Mouse (Mus musculus) limb, embryonic 14.5 days (tissue): Measurements from ENCODE around the gene Nbeal2. TPM values are rescaled to one million over a fixed set of nuclear protein-coding genes. Genes with fewer than 3 reads are reported as not detected.

Source experiments
- ATAC-seq: fragments of 200-750 bp; cut with Nextera tagmentation; 2 replicates; pipeline ENCODE4 v1.8.0; 2017; ENCODE audit warnings: low read depth, moderate number of reproducible peaks, moderate TSS enrichment; ENCODE audit not compliant: low FRiP score
- DNase-seq: peaks from one replicate; pipeline ENCODE4 v3.0.0-alpha.2; 2015; ENCODE audit warnings: low spot score
- H3K27ac ChIP-seq: fragments of 300-500 bp; sonication (generic); replicated peaks from 2 replicates; pipeline ENCODE4 v1.5.1; 2014; ENCODE audit warnings: low read depth, mild to moderate bottlenecking, low read length, moderate library complexity, mixed read lengths
- H3K27me3 ChIP-seq: fragments of 300-500 bp; sonication (generic); 2 replicates; pipeline ENCODE4 v1.6.1; 2014; ENCODE audit warnings: low read length, mixed read lengths; ENCODE audit not compliant: control insufficient read depth, insufficient read depth
- H3K36me3 ChIP-seq: fragments of 300-500 bp; sonication (generic); 2 replicates; pipeline ENCODE4 v1.6.1; 2014; ENCODE audit warnings: mild to moderate bottlenecking, low read length, moderate library complexity, mixed read lengths; ENCODE audit not compliant: control insufficient read depth, insufficient read depth
- H3K4me1 ChIP-seq: fragments of 300-500 bp; sonication (generic); 2 replicates; pipeline ENCODE4 v1.6.1; 2014; ENCODE audit warnings: antibody characterized with exemption, low read length, mixed read lengths; ENCODE audit not compliant: control insufficient read depth, insufficient read depth
- H3K4me2 ChIP-seq: fragments of 300-500 bp; sonication (generic); replicated peaks from 2 replicates; pipeline ENCODE4 v1.6.1; 2014; ENCODE audit warnings: low read depth, mild to moderate bottlenecking, low read length, moderate library complexity; ENCODE audit not compliant: severe bottlenecking
- H3K4me3 ChIP-seq: fragments of 300-500 bp; sonication (generic); replicated peaks from 2 replicates; pipeline ENCODE4 v1.5.1; 2014; ENCODE audit warnings: low read length
- H3K9ac ChIP-seq: fragments of 300-500 bp; sonication (generic); 2 replicates; pipeline ENCODE4 v1.6.1; 2014; ENCODE audit warnings: mild to moderate bottlenecking, low read depth, low read length, moderate library complexity; ENCODE audit not compliant: severe bottlenecking
- H3K9me3 ChIP-seq: fragments of 300-500 bp; sonication (generic); 2 replicates; pipeline ENCODE4 v1.6.1; 2016; ENCODE audit warnings: low read length; ENCODE audit not compliant: control insufficient read depth
- POLR2A ChIP-seq: fragments of 200-500 bp; IDR thresholded peaks from 2 replicates; pipeline ENCODE4 v1.8.0; 2012; ENCODE audit warnings: inconsistent platforms, mild to moderate bottlenecking, moderate library complexity, borderline replicate concordance; ENCODE audit not compliant: insufficient read depth, insufficient read length; ENCODE audit errors: extremely low read depth
- WGBS: fragments of 180-500 bp; shearing (Covaris S2); extraction: QIAGEN DNeasy Blood & Tissue Kit; methylation state at CpG from one replicate; pipeline ENCODE4 v1.1.7; 2014; 5-methylcytosine and 5-hydroxymethylcytosine counted together
- microRNA-seq: library from miRNA; unstranded; fragments of <30 nt; microRNA quantifications from one replicate; pipeline ENCODE4, GENCODE M21; 2016
- polyA plus RNA-seq, 2 experiments: library from polyadenylated mRNA; depleted of rRNA in 1 of 2; stranded (reverse) in 1 of 2; unstranded in 1 of 2; fragments of >200 nt; fragmentation: Nextera tagmentation in 1 of 2; extraction: Ambion mirVana in 1 of 2; gene quantifications; 2 replicates each; pipeline versions ENCODE4 v1.2.1 to v1.2.3; 2012 to 2014

Nbeal2 gene
- polyA plus RNA-seq, 2 experiments = 3.3 to 8.4 TPM

DNA sequence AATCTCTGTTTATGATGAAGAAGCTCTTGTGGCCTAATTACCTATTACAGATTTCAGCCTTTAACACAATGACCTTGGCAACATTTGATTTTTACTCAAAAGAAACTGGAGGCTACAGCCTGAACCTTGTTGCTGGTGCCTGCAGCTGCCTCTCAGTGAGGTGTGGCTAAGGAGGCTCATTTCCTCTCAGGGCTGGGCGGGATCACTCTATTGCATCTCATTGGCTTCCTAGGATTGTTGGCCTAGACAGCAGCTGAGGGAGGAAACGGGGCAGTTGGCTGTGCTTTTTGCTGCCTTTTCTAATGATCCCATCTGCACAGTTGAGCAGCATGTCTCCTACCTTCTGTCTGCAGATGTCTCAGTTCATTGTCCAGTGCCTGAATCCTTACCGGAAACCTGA, 36.9 kb downstream of the Nbeal2 start:
- no peak for TF ChIP-seq POLR2A
- H3K4me2 ChIP-seq = no peak overlapping the region
- no peak overlapping the region for H3K27ac ChIP-seq
- peaks cover 85% of the 10 kb centered on the region for H3K36me3 ChIP-seq
- DNase-seq = no peak
- no peak overlapping the region for H3K4me3 ChIP-seq
- H3K4me1 ChIP-seq = no peaks in the 10 kb centered on the region
- ATAC-seq = no peak
- no peaks in the 10 kb centered on the region for H3K9me3 ChIP-seq
- no peaks in the 10 kb centered on the region for H3K27me3 ChIP-seq
- H3K9ac ChIP-seq = no peak overlapping the region
- 76% methylated on average over 3 of the region's 3 CpGs for whole genome bisulfite sequencing

DNA sequence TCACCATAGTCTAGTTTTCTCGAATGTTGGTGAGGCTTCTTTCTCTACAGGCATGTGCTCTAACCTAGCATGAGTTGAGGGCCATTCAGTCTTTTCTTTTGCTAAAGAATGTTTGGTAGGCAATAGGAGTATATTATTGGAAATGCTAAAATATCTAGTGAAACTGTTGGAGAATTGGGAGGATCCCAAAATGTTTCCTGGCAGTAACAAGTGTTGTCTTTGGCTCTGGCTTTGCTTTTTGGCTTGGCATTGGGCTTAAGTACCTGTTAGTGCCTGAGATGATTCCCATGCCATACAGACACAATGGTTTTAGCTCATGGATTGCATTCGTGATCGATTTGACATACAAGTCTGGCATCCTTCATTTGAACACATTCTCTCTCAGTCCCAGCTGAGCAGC, 42.5 kb downstream of the Nbeal2 start:
- Histone ChIP-seq H3K9me3 (no peaks in the 10 kb centered on the region), H3K4me3 (no peak overlapping the region), H3K36me3 (peaks cover 70% of the 10 kb centered on the region), H3K9ac (no peak overlapping the region), H3K27me3 (no peaks in the 10 kb centered on the region), H3K27ac (no peak overlapping the region), H3K4me2 (no peak overlapping the region), H3K4me1 (no peaks in the 10 kb centered on the region)
- ATAC-seq (no peak), DNase-seq (no peak)
- no peak for TF ChIP-seq POLR2A
- 93% methylated on average over 3 of the region's 3 CpGs for WGBS

DNA sequence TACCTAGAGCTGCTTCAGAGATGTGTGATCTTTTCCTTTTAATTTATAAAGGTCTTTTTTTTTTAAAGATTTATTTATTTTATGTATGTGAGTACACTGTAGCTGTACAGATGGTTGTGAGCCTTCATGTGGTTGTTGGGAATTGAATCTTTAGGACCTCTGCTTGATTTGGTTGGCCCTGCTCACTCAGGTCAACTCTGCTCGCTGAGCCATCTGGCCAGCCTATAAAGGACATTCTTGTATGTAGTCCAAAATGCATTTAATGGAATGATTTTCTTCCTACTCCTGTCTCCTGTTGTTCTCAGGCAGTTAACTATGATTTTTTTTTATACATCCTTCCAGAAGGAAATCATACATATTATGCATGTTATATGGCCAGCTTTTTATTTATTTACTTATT, 70.4 kb downstream of the Nbeal2 start:
- DNase-seq (no peak), ATAC-seq (no peak)
- H3K27ac ChIP-seq = no peak overlapping the region
- no peak overlapping the region for H3K9ac ChIP-seq
- H3K4me2 ChIP-seq = no peak overlapping the region
- 65% methylated on average over 1 of the region's 1 CpGs for WGBS
- no peak overlapping the region for H3K4me3 ChIP-seq
- H3K27me3 ChIP-seq = no peaks in the 10 kb centered on the region
- no peak for TF ChIP-seq POLR2A
- H3K36me3 ChIP-seq = peaks cover 50% of the 10 kb centered on the region
- H3K9me3 ChIP-seq = no peaks in the 10 kb centered on the region
- no peaks in the 10 kb centered on the region for H3K4me1 ChIP-seq

DNA sequence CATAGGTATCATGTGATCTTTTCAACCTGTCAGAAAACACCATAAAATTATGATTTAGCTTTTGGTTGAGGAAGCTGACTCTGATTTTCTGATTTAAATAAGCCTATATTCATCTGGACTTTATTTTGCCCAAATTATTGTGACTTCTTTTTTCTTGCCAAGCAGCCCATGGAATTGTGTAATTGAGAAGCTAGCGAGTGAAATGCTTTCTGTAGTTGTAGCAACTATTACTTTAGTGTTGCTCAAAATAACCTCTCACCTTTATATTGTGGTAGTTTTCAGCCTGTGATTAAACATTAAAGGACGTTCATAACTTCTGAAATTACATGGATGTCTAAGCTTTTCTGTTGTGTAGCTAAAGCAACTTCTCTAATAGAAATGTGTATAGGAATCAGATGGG, 71.8 kb downstream of the Nbeal2 start:
- Histone ChIP-seq H3K4me1 (no peaks in the 10 kb centered on the region), H3K4me2 (no peak overlapping the region), H3K4me3 (no peak overlapping the region), H3K9me3 (no peaks in the 10 kb centered on the region), H3K27ac (no peak overlapping the region), H3K36me3 (peaks cover 52% of the 10 kb centered on the region), H3K9ac (no peak overlapping the region), H3K27me3 (no peaks in the 10 kb centered on the region)
- ATAC-seq = no peak
- TF ChIP-seq POLR2A = no peak
- 85% methylated on average over 2 of the region's 2 CpGs for WGBS
- DNase-seq = no peak

Small RNAs within 50 kb of the gene (microRNA-seq; reads per million reads assigned to microRNA genes)
- gene Mir8107 = not detected

Other genes with a start within 250 kb of the Nbeal2 start
- gene Ptpn23, start 245.9 kb downstream of the Nbeal2 start, polyA plus RNA-seq (2012; rRNA removed) = 44.5 and 53.2 TPM in 2 replicates
- 18.5 and 22.4 TPM in 2 replicates for gene Ptpn23, start 245.9 kb downstream of the Nbeal2 start, polyA plus RNA-seq (2014; fragmentation: Nextera tagmentation; extraction: Ambion mirVana)
- gene Ngp, start 234.4 kb downstream of the Nbeal2 start, polyA plus RNA-seq (2012; rRNA removed) = 1.5 and 3.8 TPM in 2 replicates
- gene Ngp, start 234.4 kb downstream of the Nbeal2 start, polyA plus RNA-seq (2014; fragmentation: Nextera tagmentation; extraction: Ambion mirVana) = 2.2 and 5.9 TPM in 2 replicates
- 21.0 and 23.9 TPM in 2 replicates for gene Klhl18, start 177.5 kb downstream of the Nbeal2 start, polyA plus RNA-seq (2012; rRNA removed)
- 11.0 and 11.7 TPM in 2 replicates for gene Klhl18, start 177.5 kb downstream of the Nbeal2 start, polyA plus RNA-seq (2014; fragmentation: Nextera tagmentation; extraction: Ambion mirVana)
- 0.94 and 1.1 TPM in 2 replicates for gene Kif9, start 177.2 kb downstream of the Nbeal2 start, polyA plus RNA-seq (2012; rRNA removed)
- 0.77 and 1.2 TPM in 2 replicates for gene Kif9, start 177.2 kb downstream of the Nbeal2 start, polyA plus RNA-seq (2014; fragmentation: Nextera tagmentation; extraction: Ambion mirVana)
- 86.3 and 86.5 TPM in 2 replicates for gene Setd2, start 121.6 kb downstream of the Nbeal2 start, polyA plus RNA-seq (2012; rRNA removed)
- gene Setd2, start 121.6 kb downstream of the Nbeal2 start, polyA plus RNA-seq (2014; fragmentation: Nextera tagmentation; extraction: Ambion mirVana) = 52.7 and 58.0 TPM in 2 replicates
- gene Nradd, start 29.7 kb downstream of the Nbeal2 start, polyA plus RNA-seq (2012; rRNA removed) = 40.0 and 53.8 TPM in 2 replicates
- gene Nradd, start 29.7 kb downstream of the Nbeal2 start, polyA plus RNA-seq (2014; fragmentation: Nextera tagmentation; extraction: Ambion mirVana) = 28.1 and 30.4 TPM in 2 replicates
- 72.2 and 83.8 TPM in 2 replicates for gene Ccdc12, start 2.3 kb upstream of the Nbeal2 start, polyA plus RNA-seq (2012; rRNA removed)
- gene Ccdc12, start 2.3 kb upstream of the Nbeal2 start, polyA plus RNA-seq (2014; fragmentation: Nextera tagmentation; extraction: Ambion mirVana) = 102 and 123 TPM in 2 replicates
- 18.9 and 26.1 TPM in 2 replicates for gene Myl3, start 87.7 kb upstream of the Nbeal2 start, polyA plus RNA-seq (2012; rRNA removed)
- gene Myl3, start 87.7 kb upstream of the Nbeal2 start, polyA plus RNA-seq (2014; fragmentation: Nextera tagmentation; extraction: Ambion mirVana) = 16.4 and 28.1 TPM in 2 replicates
- 149 and 203 TPM in 2 replicates for gene Pth1r, start 93.0 kb upstream of the Nbeal2 start, polyA plus RNA-seq (2012; rRNA removed)
- 96.9 and 99.1 TPM in 2 replicates for gene Pth1r, start 93.0 kb upstream of the Nbeal2 start, polyA plus RNA-seq (2014; fragmentation: Nextera tagmentation; extraction: Ambion mirVana)
- 0.04 TPM in 1 of 2 replicates, not detected in the other for gene Prss42, start 144.0 kb upstream of the Nbeal2 start, polyA plus RNA-seq (2012; rRNA removed)
- not detected in 2 replicates for gene Prss42, start 144.0 kb upstream of the Nbeal2 start, polyA plus RNA-seq (2014; fragmentation: Nextera tagmentation; extraction: Ambion mirVana)
- not detected in 2 replicates for gene Prss44, start 159.8 kb upstream of the Nbeal2 start, polyA plus RNA-seq (2012; rRNA removed)
- not detected in 2 replicates for gene Prss44, start 159.8 kb upstream of the Nbeal2 start, polyA plus RNA-seq (2014; fragmentation: Nextera tagmentation; extraction: Ambion mirVana)
- gene Prss43, start 172.5 kb upstream of the Nbeal2 start, polyA plus RNA-seq (2012; rRNA removed) = not detected in 2 replicates
- gene Prss43, start 172.5 kb upstream of the Nbeal2 start, polyA plus RNA-seq (2014; fragmentation: Nextera tagmentation; extraction: Ambion mirVana) = not detected in 2 replicates
- not detected in 2 replicates for gene Prss45, start 180.4 kb upstream of the Nbeal2 start, polyA plus RNA-seq (2012; rRNA removed)
- not detected in 2 replicates for gene Prss45, start 180.4 kb upstream of the Nbeal2 start, polyA plus RNA-seq (2014; fragmentation: Nextera tagmentation; extraction: Ambion mirVana)
- not detected in 2 replicates for gene Prss46, start 190.3 kb upstream of the Nbeal2 start, polyA plus RNA-seq (2012; rRNA removed)
- not detected in 2 replicates for gene Prss46, start 190.3 kb upstream of the Nbeal2 start, polyA plus RNA-seq (2014; fragmentation: Nextera tagmentation; extraction: Ambion mirVana)
- 0.41 and 0.54 TPM in 2 replicates for gene Prss50, start 203.8 kb upstream of the Nbeal2 start, polyA plus RNA-seq (2012; rRNA removed)
- gene Prss50, start 203.8 kb upstream of the Nbeal2 start, polyA plus RNA-seq (2014; fragmentation: Nextera tagmentation; extraction: Ambion mirVana) = 0.21 and 0.26 TPM in 2 replicates
- gene Als2cl, start 225.7 kb upstream of the Nbeal2 start, polyA plus RNA-seq (2012; rRNA removed) = 7.3 and 7.4 TPM in 2 replicates
- 1.6 and 1.9 TPM in 2 replicates for gene Als2cl, start 225.7 kb upstream of the Nbeal2 start, polyA plus RNA-seq (2014; fragmentation: Nextera tagmentation; extraction: Ambion mirVana)
- 0.61 and 0.85 TPM in 2 replicates for gene Tmie, start 226.0 kb upstream of the Nbeal2 start, polyA plus RNA-seq (2012; rRNA removed)
- 0.37 and 0.52 TPM in 2 replicates for gene Tmie, start 226.0 kb upstream of the Nbeal2 start, polyA plus RNA-seq (2014; fragmentation: Nextera tagmentation; extraction: Ambion mirVana)